Mouse (Mus musculus) retina, embryonic 14.5 days (tissue): Measurements from ENCODE around the gene Col13a1.

ENCODE experiments used
- DNase-seq: peaks from one replicate; pipeline ENCODE4 v3.0.0-alpha.2; 2015; ENCODE audit warnings: low spot score

The Col13a1 gene

DNA sequence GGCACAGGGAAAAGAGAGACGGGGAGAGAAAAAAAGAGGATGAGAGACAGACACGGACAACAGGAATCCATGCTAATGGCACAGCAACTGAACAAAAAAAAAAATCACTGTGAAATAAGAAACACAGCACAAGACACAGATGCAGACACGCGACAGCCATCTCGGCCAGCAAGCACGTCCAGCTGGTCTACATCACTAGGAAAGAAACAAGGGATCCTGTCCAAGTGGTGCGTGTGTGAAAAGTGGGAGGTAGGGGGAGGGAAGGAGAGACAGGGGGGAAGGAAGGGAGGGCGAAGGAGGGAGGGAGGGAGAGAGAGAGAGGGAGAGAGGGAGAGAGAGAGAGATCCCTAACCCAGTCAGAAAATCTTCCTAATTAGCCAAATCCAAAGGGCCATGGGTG lies 73.6 kb downstream of the Col13a1 start:
- no peak for DNase-seq

DNA sequence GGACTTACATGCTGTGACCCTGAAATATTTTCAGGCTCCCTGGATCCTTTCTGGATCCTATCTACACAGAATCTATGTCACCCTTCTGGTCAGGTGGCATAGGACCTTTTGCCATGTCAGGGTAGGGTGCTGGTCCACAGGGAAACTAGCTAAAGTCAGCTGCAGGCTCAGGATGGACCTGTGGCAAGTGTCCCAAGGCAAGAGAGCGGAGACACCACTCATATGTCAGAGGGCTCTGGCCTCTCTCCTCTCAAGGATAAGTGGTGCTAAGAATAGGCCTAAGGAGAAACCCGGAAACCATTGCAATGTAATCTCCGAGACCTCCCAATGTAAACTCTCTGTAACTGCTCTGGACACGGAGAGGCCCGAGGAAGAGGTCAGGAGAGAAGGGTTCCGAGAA lies 80.8 kb downstream of the Col13a1 start:
- no peak for DNase-seq

DNA sequence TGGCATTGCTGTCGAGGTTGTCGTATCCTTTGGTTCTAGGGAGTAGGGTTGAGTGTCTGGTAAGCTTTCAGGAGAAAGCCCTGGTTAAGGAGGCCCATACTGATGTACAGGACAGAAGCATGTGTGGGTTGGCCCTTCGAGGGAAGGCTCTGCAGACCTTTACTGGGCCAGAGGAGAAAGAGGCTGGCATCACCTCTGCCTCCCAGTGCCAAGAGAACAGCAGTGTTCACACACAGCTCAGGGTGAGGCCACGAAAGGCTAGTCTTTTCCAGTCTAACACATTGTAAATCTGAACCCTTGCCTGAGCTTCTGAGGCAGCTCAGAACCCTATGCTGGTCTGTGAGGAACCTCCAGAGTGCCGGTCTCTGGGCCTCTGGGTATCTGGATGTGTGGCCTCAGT lies 84.3 kb downstream of the Col13a1 start:
- DNase-seq, result no peak

DNA sequence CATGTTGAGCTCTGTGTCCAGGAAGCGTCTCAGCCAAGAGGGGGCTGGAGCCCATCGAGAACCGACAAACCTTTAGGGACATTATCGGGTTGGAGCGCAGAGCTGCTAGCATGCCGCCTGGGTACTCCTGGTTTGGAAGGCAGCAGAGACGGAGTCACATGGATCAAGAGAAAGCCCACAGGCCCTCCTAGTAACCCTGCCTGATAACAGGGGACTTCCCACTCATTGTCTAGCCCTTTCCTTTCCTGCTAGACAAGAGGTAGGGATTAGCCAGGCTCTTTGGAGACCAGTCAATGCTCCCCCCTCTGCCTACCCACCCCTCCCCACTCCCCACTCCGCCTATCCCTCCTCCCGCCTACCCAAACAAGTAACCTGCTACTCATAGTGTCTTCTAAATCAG lies 87.8 kb downstream of the Col13a1 start:
- no peak for DNase-seq

DNA sequence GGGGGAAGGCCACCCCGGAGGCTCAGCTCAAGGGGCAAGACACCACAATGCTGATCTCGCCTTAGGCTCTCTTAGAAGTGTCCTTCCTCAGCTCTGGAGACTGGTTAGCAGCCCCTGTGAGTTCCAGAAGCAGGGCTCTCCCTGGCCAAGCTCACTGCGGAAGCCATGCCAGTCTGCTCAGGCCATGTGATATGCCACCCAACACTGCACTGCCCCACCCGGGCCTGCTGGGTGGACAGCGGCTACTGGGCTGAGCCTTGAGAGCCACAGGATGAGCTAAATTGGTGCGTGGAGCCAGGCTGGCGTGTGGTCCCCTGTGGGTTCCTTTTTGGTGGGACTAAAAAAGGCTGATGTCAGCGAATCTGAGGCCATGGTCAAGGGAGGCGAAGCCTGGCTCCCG lies 88.6 kb downstream of the Col13a1 start:
- DNase-seq, result no peak

DNA sequence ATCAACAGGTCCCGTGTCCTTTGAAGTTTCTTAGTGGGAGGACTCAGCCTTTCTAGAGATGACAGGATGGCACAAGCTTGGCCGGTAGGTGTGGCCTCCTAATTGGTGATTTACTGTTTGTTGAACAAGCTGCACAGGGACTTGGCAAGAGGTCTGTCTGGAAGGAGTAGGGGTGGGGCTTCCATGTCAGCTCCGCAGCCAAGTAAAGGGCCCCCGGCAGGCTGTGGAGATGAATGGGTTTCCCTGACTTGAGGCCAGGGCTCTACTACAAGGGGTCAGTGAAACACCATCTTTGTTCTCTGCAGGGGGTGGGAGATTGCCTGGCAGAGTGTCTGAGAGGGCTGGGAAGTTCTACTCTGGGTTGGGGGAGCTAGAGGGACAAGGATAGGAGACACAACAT lies 99.5 kb downstream of the Col13a1 start:
- DNase-seq, result peak; percentile 38

DNA sequence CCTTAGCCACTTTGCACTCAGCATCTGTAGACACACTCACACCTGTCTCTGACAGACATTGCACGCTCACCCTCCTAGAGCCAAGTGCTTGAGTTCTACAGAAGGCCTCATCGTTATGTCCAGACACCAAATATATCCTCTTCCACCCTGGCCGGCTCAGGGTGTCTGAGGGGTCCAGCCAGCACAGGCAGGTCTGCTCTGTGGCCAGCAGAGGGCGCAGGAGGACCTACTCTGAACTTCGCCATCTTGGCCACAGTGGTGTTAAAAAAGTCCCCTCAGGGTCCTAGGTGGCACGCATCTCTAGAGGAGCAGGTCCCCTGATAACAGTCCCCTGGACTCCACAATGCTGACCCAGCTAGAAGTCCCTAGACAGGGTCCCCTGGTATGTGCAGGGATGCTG lies 101.1 kb downstream of the Col13a1 start:
- peak; percentile 93 for DNase-seq

DNA sequence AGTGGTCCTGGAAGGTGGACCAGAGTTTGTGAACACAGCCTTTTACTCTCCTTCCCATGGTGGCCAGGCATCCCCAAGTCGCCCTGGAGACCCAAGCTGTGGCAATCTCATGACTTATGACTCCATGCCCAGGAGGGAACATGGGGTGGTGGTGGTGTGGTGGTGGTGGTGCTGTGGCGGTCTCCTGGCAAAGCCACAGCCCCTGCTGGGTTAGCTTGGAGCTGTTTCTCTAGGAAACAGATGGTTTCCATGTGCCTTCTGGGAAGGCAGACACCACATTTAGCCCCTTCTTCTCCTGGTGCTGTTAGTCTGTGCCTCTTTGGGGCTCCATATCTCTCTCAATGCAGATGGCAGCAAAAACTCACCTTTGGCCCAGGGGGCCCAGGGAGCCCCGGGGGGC lies 109.1 kb downstream of the Col13a1 start:
- DNase-seq, result no peak

DNA sequence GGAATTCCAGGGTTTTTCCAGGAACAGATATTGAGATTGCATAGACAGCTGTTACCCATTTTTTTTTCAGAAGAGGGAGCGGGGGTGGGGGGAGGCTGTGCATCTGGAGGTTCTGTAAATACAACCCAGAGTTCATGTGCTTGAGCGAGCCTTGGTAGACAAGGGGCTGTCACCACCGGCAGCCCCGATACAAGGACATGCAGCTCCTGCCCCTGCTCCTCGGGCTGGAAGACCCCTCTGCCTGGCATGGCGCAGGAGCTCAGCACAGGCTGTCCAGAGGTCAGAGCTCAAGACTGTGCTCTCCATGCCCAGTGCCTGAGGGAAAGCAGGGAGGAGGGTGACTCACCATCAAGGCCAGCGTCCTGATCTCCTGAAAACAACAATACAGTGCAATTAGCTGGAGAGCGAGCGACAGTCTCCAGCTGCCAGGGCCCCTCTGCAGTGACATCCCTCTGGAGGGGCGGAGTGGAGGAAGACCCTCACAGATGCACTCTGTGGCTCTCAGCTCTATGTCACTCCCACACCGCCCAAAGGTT lies 112.8 kb downstream of the Col13a1 start:
- DNase-seq, result no peak

DNA sequence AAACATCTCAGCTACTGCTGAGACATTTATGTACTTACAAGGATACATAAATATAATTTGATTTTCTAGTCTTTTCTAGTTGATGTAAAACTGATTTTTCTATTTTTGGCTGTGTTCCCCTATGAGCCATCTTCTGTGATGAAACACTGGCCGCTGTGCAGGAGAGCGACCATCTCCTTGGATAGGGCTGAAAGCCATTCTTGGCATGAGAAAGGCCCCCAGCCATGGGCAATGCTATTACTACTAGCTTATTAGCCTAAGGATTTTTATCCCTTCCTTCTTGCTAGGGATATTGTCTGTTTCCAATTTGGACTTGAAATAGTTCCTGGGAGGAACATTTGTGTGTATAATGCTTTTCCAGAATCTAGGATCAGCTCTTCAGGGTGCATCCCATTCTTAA lies 119.5 kb downstream of the Col13a1 start:
- no peak for DNase-seq

DNA sequence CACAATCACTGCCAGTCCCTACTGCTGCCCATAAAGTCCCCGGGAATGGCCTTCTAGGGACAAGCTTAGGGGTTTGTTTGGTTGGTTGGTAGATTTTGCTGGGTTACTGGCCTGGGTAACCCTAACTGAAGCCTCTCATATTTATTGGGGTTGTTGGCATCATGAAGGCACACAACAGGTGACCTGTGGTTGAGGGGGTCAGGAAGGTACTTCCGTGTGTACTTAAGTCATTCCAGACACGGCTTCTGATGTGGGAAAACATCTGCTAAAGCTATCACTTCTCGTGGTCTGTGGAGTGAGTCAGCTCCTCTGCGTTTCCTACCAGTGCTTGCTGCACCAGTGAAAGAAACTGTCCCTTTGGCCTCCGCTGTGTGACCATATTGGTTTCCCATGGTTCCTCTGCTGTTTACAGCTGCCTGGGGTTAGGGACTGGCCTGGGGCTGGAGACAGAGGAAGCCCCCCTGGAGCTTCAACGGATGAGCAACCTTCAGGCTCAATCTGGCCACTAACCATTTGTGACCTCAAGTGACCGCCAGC lies 123.7 kb downstream of the Col13a1 start:
- no peak for DNase-seq

DNA sequence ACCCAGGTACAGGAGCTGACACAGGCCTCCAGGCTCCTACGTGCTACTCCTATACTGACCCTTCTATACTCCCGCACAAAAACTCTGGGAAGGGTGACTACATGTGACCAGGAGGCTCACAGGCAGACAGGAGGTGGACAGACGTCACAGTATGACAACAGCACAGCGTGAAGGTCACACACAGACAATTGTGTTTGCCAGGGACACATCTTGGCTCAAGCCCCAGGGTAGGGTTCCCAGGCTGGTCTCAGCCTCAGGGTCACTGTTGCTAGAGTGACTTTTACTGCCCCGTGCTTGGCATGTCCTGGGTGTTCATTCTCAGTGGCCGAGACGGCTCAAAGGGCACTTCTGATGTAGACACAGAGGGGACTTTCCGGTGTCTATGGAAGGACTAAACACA lies 126.1 kb downstream of the Col13a1 start:
- DNase-seq, result no peak

DNA sequence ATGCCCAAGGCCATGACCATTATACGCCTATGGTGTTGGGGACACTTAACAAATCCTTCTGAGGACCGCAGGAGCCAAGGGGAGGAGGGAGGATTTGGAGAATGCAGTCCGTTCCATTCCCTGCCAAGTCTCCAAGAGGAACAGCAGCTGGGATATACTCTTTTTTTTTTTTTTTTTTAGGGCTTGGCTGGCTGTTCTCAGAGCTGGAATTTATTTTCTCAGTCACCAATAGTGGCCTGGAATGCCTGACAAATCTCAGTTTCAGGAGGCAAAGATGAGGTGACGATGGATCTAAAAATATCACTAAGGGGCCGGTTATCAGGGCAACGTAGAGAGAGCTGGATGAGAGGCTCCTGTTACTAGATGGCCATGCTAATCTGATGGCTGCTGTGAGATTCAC lies 130.4 kb downstream of the Col13a1 start:
- no peak for DNase-seq

DNA sequence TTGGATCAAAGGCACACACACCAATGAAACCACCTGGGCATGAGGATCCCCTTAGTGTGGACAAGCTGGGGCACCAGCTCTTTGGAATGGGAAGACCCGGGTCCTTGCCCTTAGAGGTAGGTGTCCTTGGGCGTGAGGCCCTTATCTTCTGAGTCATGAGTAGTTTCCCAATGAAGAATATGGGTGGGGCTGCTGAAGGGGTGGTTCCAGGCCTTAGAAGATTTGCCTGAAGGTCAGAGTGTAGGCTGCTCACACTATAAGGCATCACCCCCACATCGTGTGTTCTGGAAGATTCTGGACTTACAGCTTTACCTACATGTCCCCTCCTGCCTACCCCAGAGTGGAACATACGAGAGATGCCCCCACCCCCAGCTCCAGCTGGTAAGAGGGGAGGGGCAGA lies 133.4 kb downstream of the Col13a1 start:
- no peak for DNase-seq

DNA sequence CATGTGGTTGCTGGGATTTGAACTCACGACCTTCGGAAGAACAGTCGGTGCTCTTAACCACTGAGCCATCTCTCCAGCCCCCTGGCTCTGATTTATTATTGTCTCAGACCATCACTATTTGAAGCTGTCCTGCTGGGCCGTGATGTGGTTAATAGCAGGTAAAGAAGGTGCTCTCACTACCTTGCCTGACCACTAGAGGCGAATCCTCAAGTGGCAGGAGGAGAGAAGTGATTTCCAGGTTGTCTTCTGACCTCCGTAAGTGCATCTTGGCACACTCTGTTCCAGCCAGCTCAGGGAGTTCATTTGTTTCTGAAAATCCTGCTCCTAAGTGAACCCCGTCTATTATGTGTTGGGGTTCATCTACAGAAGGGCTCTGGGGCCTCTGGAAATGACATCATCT lies 134.4 kb downstream of the Col13a1 start:
- no peak for DNase-seq

DNA sequence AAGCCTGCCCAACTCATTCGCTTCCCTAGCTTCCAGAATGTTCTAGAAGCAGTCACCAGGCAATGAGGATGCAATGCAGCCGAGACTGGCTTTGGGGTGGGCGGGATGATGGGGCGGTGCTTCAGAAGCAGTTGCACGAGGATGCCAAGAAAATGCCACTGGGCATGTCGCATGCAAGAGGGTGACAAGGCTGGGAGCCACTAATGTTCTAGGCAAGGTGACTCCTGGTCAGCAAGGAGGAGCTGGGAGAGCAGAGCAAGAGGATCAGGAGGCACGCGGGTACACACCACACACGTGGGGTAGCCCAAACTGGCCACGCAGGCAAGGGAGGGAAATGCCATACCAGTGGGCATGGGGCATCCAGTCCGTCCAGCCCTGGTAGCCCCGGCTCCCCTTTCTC lies 136.6 kb downstream of the Col13a1 start:
- no peak for DNase-seq

DNA sequence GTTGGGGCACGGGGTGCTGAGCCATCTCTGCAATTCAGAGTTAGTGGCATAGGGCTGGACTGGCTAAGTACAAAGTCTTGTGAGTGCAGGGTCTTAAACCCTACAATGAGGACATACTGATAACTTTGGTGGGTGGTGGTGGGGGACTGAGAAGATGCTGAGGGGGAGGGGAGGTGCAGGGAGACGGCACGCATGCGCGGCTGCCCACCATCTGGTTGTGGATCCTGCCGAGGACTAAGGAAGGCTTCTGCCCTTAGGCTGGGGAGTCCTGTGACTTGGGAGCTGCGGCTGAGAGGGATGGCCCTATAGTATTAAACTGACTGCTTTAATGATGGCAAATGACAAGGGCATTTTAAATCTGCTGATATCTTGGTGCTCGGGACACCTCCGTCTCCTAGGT lies 139.6 kb downstream of the Col13a1 start:
- no peak for DNase-seq

DNA sequence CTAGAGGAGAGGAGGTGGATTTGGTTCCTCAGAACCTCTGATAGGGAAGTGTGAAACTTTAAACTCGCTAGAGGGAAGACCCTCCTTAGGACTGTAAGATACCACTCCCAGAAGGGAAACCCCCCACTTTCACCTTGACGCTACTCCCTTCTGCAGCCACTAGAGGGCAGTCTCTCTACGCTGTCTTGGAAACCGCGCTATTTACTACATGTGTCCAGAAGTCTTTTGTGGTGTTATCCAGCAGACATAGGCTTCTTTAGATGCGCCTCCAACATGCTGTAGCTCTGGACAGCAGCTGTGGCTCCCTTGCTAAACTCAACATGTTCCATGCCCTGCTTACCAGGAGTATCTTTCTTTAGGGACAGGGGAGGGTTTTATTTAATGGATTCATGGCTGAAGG lies 140.1 kb downstream of the Col13a1 start:
- peak; percentile 90 for DNase-seq

DNA sequence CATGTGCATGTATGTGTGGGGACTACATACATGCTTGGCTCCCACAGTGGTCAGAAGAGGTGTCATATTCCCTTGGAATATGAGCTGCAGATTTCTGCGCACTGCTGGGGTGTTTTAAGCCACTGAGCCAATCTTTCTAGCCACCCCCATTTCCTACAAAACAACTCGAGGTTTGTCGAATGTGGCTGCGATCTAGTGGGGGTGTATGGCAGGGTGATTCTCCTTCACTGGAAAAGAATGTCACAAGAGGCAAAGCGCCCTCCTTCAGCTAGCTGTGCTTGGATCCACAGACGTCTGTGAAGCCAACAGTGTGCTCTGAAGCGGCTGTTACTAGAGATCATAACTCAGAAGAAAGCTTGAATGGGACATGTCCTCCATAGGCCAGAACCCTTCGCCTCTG lies 141.6 kb downstream of the Col13a1 start:
- no peak for DNase-seq

DNA sequence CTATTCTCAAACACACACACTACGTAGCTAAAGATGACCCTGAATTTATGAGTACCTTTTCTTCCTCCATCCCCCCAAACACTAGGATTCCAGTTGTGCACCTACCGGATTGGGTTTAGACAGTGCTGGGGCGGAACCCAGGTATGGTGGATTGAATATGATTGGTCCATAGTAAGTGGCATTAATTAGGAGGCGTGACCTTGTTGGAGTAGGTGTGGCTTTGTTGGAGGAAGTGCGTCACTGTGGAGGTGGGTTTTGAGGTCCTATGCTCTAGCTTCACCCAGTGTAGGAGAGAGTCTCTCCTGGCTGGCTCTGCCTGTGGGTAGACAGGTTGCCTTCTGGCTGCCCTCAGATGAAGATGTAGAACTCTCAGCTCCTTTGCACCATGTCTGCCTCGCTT lies 144.6 kb downstream of the Col13a1 start:
- no peak for DNase-seq

DNA sequence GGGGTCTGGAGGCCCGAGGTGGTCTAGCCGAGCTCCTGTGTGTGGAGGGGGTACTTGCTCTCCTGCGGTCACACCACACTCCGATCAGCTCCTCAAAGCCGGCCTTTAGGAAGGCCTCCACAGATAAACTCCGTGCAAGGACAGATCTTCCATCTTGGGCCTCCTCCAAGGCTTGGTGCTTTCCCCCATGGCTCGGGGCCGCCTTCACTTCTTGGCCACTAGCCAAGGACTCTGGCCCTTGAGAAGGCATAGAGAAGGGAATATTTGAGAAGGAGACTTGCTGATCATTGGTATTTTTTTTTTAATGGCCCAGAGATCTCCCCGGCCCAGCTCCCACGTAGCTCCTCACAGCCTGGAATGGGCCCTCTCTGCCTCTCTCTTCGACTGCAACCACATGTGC lies 146.2 kb downstream of the Col13a1 start:
- no peak for DNase-seq

DNA sequence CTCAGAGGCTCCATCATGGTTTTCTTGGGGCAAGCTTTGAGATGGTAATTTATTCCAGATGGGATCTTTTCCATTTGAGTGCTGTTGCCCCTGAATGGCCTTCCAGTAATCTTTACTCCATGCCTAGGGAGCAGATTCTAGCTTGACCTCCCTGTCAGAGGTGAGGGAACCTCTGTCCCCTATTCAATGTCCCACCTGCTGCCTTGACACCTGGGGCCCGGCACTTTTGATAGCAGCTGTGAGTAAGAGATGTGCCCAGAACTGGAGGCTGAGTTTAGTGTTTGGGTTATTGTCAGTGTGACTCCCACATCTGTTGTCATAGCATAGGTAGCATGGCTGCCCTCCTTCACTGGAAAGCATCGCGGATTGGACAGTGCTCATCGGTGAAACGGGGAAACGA lies 147.2 kb downstream of the Col13a1 start:
- DNase-seq, result no peak

DNA sequence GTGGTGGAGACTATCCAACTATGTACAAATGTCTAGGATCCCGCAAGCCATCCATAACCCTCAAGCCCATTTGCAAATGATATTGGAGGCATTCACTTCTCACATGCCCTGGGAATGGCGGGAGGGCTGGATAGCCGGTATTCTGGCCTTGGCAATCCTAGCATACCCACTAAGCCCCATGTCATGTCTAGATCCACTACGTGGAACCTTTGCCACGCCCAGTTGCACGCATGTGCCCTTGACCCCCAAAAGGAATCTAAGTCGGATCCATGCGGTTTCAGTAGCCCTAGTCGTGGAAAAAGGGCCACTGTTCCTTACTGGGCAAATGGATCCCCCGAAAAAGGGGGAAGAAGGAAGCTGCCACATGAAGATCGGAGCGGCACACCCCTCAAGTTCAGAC lies 147.7 kb downstream of the Col13a1 start:
- DNase-seq, result no peak

DNA sequence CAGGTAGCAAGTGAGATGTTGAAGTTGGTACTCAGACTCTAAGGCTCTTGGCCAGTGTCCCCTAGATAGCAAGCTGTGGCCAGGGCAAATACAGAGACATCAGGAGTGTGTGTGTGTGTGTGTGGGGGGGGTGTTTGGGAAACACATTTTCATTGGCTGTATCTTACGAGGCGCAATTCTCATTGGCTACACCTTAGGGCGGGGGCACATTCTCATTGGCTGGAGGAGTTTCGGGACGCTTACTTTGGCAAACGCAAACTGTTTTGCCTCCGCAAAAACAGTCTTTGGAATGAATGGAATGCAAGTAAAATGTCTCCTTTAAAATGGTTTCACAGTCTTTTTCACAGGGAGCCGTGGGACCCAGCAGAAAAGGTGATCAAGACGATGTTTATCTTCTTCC lies 148.1 kb downstream of the Col13a1 start:
- DNase-seq, result no peak

DNA sequence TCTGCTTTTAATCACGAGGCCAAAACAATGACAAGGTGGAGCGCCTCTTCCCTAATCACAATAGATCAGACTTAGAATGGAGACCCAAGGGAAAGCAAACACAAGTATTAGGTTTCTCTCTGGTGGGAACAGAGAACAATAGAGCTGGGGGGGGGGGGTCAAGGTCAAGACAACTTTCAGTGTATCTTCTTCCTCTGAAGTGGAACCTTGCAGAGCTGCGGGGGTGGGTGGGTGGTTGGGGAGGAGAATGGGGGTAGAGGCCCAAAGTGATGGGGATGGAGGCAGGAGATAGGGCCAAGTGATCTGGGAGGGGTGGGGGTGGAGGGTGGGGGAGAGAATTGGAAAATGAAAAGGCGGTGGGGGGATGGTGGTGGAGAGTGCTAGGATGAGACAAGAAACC lies 149.9 kb downstream of the Col13a1 start:
- no peak for DNase-seq
